Mouse (Mus musculus) CH12.LX (cell line): Measurements from ENCODE around the gene Gp9. TPM values are rescaled to one million over a fixed set of nuclear protein-coding genes. Genes with fewer than 3 reads are reported as not detected.

ENCODE experiments used
- DNase-seq: peaks from one replicate; pipeline ENCODE4 v3.0.0-alpha.2; 2013; ENCODE audit errors: extremely low read depth
- H3K27ac ChIP-seq: 2 replicates; pipeline ENCODE4 v1.5.1; 2012; ENCODE audit warnings: low read depth, mild to moderate bottlenecking, control low read depth, moderate library complexity; ENCODE audit not compliant: insufficient read depth
- H3K27me3 ChIP-seq: replicated peaks from 2 replicates; pipeline ENCODE3; 2012; ENCODE audit warnings: inconsistent platforms
- H3K36me3 ChIP-seq, 2 experiments: replicated peaks in 1 of 2; 2 replicates each; pipeline versions ENCODE3 to v1.6.1; 2012; ENCODE audit warnings: inconsistent platforms in 1 of 2, low read length in 1 of 2, mild to moderate bottlenecking in 1 of 2, mixed read lengths in 1 of 2, moderate library complexity in 1 of 2; ENCODE audit not compliant: control insufficient read depth in 1 of 2, insufficient read depth in 1 of 2
- H3K4me1 ChIP-seq, 2 experiments: 2 replicates each; pipeline ENCODE4 v1.6.1; 2012; ENCODE audit warnings: inconsistent platforms in 1 of 2, moderate library complexity in 1 of 2; ENCODE audit not compliant: insufficient read depth in 2 of 2, control insufficient read depth in 1 of 2
- H3K4me2 ChIP-seq: 2 replicates; pipeline ENCODE4 v1.6.1; 2012; ENCODE audit warnings: low read depth, mild to moderate bottlenecking, control low read depth; ENCODE audit not compliant: poor library complexity, insufficient read depth, severe bottlenecking
- H3K4me3 ChIP-seq, 3 experiments: fragments of 150-350 bp in 1 of 3; sonication (generic) in 1 of 3; replicated peaks in 1 of 3; 2 replicates each; pipeline versions ENCODE3 to v1.5.1; 2011 to 2012; ENCODE audit warnings: low read depth in 2 of 3, low read length in 2 of 3, mild to moderate bottlenecking in 2 of 3, moderate library complexity in 2 of 3, control low read depth in 1 of 3, improper control_type of control experiment in 1 of 3, inconsistent platforms in 1 of 3, mixed read lengths in 1 of 3; ENCODE audit not compliant: poor library complexity in 1 of 3
- H3K79me2 ChIP-seq: replicated peaks from 2 replicates; pipeline ENCODE4 v1.6.1; 2012; ENCODE audit warnings: mild to moderate bottlenecking, moderate library complexity; ENCODE audit not compliant: control insufficient read depth, poor library complexity, insufficient read depth, severe bottlenecking; ENCODE audit errors: extremely low read depth
- H3K9ac ChIP-seq: 2 replicates; pipeline ENCODE4 v1.6.1; 2012; ENCODE audit warnings: low read depth, mild to moderate bottlenecking, control low read depth, moderate library complexity; ENCODE audit not compliant: insufficient read depth
- H3K9me3 ChIP-seq: replicated peaks from 2 replicates; pipeline ENCODE3; 2012; ENCODE audit warnings: low read length, inconsistent platforms, mixed read lengths
- CHD1 ChIP-seq: IDR thresholded peaks from 2 replicates; pipeline ENCODE4 v1.6.1; 2012; ENCODE audit warnings: low read depth, low read length, improper control_type of control experiment, inconsistent platforms
- CTCF ChIP-seq, 2 experiments: IDR thresholded peaks in 1 of 2; conservative IDR thresholded peaks in 1 of 2; 2 replicates each; pipeline ENCODE4 v1.5.1; 2011 to 2012; ENCODE audit warnings: low read depth in 2 of 2, low read length in 2 of 2, improper control_type of control experiment in 1 of 2, inconsistent platforms in 1 of 2, mild to moderate bottlenecking in 1 of 2, moderate library complexity in 1 of 2
- E2F4 ChIP-seq: IDR thresholded peaks from 2 replicates; pipeline ENCODE4 v1.6.1; 2011; ENCODE audit warnings: low read depth, low read length, improper control_type of control experiment; ENCODE audit not compliant: insufficient replicate concordance
- ELF1 ChIP-seq: IDR thresholded peaks from 2 replicates; pipeline ENCODE4 v1.6.1; 2014; ENCODE audit warnings: low read depth, mild to moderate bottlenecking, inconsistent platforms, low read length, improper control_type of control experiment
- GABPA ChIP-seq: IDR thresholded peaks from 2 replicates; pipeline ENCODE4 v1.6.1; 2012; ENCODE audit warnings: low read depth, low read length, improper control_type of control experiment, inconsistent platforms; ENCODE audit not compliant: insufficient replicate concordance
- IRF4 ChIP-seq: IDR thresholded peaks from 2 replicates; pipeline ENCODE4 v1.6.1; 2014; ENCODE audit warnings: low read depth, mild to moderate bottlenecking, inconsistent platforms, low read length, improper control_type of control experiment
- POLR2AphosphoS2 ChIP-seq: IDR thresholded peaks from 2 replicates; pipeline ENCODE4 v1.6.1; 2011; ENCODE audit warnings: low read depth, low read length, improper control_type of control experiment
- SIN3A ChIP-seq: IDR thresholded peaks from 2 replicates; pipeline ENCODE4 v1.6.1; 2012; ENCODE audit warnings: low read length, improper control_type of control experiment, inconsistent platforms
- UBTF ChIP-seq: IDR thresholded peaks from 2 replicates; pipeline ENCODE4 v1.6.1; 2012; ENCODE audit warnings: low read depth, mild to moderate bottlenecking, inconsistent platforms, low read length, improper control_type of control experiment, moderate library complexity
- ZMIZ1 ChIP-seq: IDR thresholded peaks from 2 replicates; pipeline ENCODE4 v1.6.1; 2012; ENCODE audit warnings: low read depth, mild to moderate bottlenecking, inconsistent platforms, low read length, improper control_type of control experiment
- dilution Hi-C: fragments of 300-500 bp; cut with MboI; formaldehyde crosslinking; loops from 2 replicates; pipeline ENCODE4 v1.14.3; 2020; ENCODE audit warnings: low sequenced_read_pairs; ENCODE audit not compliant: extremely low pct_unique_long_range_greater_than_20kb, extremely low pct_ligation_motif_present
- in situ Hi-C: fragments of 300-500 bp; cut with MboI; formaldehyde crosslinking; loops from 3 replicates; pipeline ENCODE4 v1.14.3; 2019; ENCODE audit warnings: low sequenced_read_pairs, low pct_ligation_motif_present, low pct_unique_long_range_greater_than_20kb, mixed read lengths
- polyA plus RNA-seq: library from polyadenylated mRNA; unstranded; fragments of >175 nt; gene quantifications from 2 replicates; pipeline ENCODE4 v1.2.1, GENCODE M21; 2012; ENCODE audit warnings: low read depth; ENCODE audit not compliant: insufficient read length
- total RNA-seq, 2 experiments: library from RNA; depleted of rRNA; stranded (reverse); fragments of 300-350 nt in 1 of 2; fragments of >200 nt in 1 of 2; gene quantifications; 2 replicates each; pipeline ENCODE4 v1.2.3; 2012 to 2014

Gp9 gene
- total and polyA plus RNA-seq, 3 experiments: not detected

GRCm38 (mm10) chr6:87790779-87791480 lies 13.1 kb downstream of the Gp9 start:
- DNase-seq: no peak
- peaks cover 43 to 62% of the 10 kb centered on the region in 2 experiments for H3K36me3 ChIP-seq
- H3K27ac ChIP-seq: no peak overlapping the region
- no peaks in the 10 kb centered on the region for H3K27me3 ChIP-seq
- no peaks in the 10 kb centered on the region for H3K9me3 ChIP-seq
- no peak overlapping the region for H3K9ac ChIP-seq
- in situ Hi-C loops (no loop called here), dilution Hi-C loops (no loop called here)
- H3K4me3 ChIP-seq: no peak overlapping the region
- H3K4me1 ChIP-seq: no peaks in the 10 kb centered on the region
- H3K4me2 ChIP-seq: no peak overlapping the region
- no peaks in the 10 kb centered on the region for H3K79me2 ChIP-seq
- TF ChIP-seq ZMIZ1: no peak
- no peak for TF ChIP-seq SIN3A

- TF ChIP-seq GABPA (no peak), UBTF (no peak), SIN3A (no peak), POLR2AphosphoS2 (no peak), IRF4 (no peak), CTCF (conservative IDR thresholded peaks at IDR 0.05 in 1 of 2, IDR thresholded peaks at IDR 0.05 in 1 of 2; ENCODE audit: low read depth in 2 of 2, low read length in 2 of 2) (no peak), CHD1 (no peak), ZMIZ1 (no peak)
- H3K4me2 ChIP-seq: no peak overlapping the region
- H3K4me3 ChIP-seq: no peak overlapping the region
- no peak overlapping the region for H3K27ac ChIP-seq
- dilution Hi-C loops: no loop called here
- H3K79me2 ChIP-seq: no peaks in the 10 kb centered on the region
- H3K9me3 ChIP-seq: no peaks in the 10 kb centered on the region
- H3K36me3 ChIP-seq: peaks cover 43 to 65% of the 10 kb centered on the region in 2 experiments
- H3K9ac ChIP-seq: no peak overlapping the region
- H3K4me1 ChIP-seq: no peaks in the 10 kb centered on the region
- in situ Hi-C loops: no loop called here
- no peaks in the 10 kb centered on the region for H3K27me3 ChIP-seq
- DNase-seq: no peak
Measured at GRCm38 (mm10) chr6:87791826-87792225, 14.0 kb downstream of the Gp9 start.

GRCm38 (mm10) chr6:87793821-87794510 lies 16.1 kb downstream of the Gp9 start:
- Histone ChIP-seq H3K4me2 (no peak overlapping the region), H3K27ac (no peak overlapping the region), H3K36me3 (peaks cover 43 to 76% of the 10 kb centered on the region in 2 experiments), H3K9ac (no peak overlapping the region), H3K27me3 (no peaks in the 10 kb centered on the region), H3K4me1 (peaks cover 0 to 10% of the 10 kb centered on the region in 2 experiments; a peak in 2 of 4 replicates), H3K4me3 (no peak overlapping the region)
- in situ Hi-C loops (no loop called here), dilution Hi-C loops (no loop called here)
- TF ChIP-seq ELF1 (no peak), E2F4 (no peak)
- TF ChIP-seq, all 38 proteins: peak for 0
- H3K9me3 ChIP-seq: no peaks in the 10 kb centered on the region
- H3K79me2 ChIP-seq: no peaks in the 10 kb centered on the region
- no peak for DNase-seq
